Comparison of ENCODE assay signal across 9 mouse cellular contexts in genomic region chr14:121504781-121505484, GRCm38 (mm10). TPM values are rescaled to one million over a fixed set of nuclear protein-coding genes. Genes with fewer than 3 reads are reported as not detected.
DNase-seq lines count a peak whose midpoint lies in the region; ATAC-seq lines count a peak whose summit lies in the region.
"Had no signal": no experiment of that assay in that cellular context is flagged by ENCODE, and none has a peak within 500 bp of the region (broad histone marks: within the 10 kb centered on the region; RNA-seq: fewer than 3 reads in every experiment).

Gene Slc15a1 (minus strand): TSS chr14:121505252.

- intact Hi-C loops in left cerebral cortex, postnatal 10 days (cut with DNase I): no loop called here

- H3K4me3 ChIP-seq in hindbrain, embryonic 16.5 days (ENCODE audit: low read length): peak within 1 kb of the TSS; percentile 8; the same call in 1 of the 2 replicates
- peak within 1 kb of the TSS; percentile 41 for H3K4me3 ChIP-seq in lung, embryonic 16.5 days (ENCODE audit: low read length)
- H3K4me3 ChIP-seq in stomach, embryonic 15.5 days (replicated peaks): peak within 1 kb of the TSS; percentile 27

- no peak for ATAC-seq in hindbrain, embryonic 16.5 days
- ATAC-seq in lung, embryonic 16.5 days (ENCODE audit: low read depth): peak; percentile 75
- ATAC-seq in stomach, embryonic 15.5 days (ENCODE audit: insufficient read depth, low FRiP score, low read depth): no peak; the same call in 1 of the 2 replicates
- ATAC-seq: Patski had no signal

- peaks cover 22% of the 10 kb centered on the region for H3K27me3 ChIP-seq in hindbrain, embryonic 16.5 days (replicated peaks; ENCODE audit: control insufficient read depth, insufficient read depth, low read length)
- H3K27me3 ChIP-seq in lung, embryonic 16.5 days (ENCODE audit: control insufficient read depth, insufficient read depth, low read depth, low read length): peaks cover 32% of the 10 kb centered on the region
- peaks cover 19% of the 10 kb centered on the region for H3K27me3 ChIP-seq in stomach, embryonic 15.5 days (replicated peaks)

- H3K4me2 ChIP-seq in hindbrain, embryonic 16.5 days (ENCODE audit: low read length): peak within 1 kb of the TSS; percentile 23; the same call in 1 of the 2 replicates
- peak within 1 kb of the TSS; percentile 59 for H3K4me2 ChIP-seq in lung, embryonic 16.5 days (ENCODE audit: low read depth, low read length)
- H3K4me2 ChIP-seq in stomach, embryonic 15.5 days: peak within 1 kb of the TSS; percentile 52

- peak; percentile 15 for DNase-seq in ovary, postnatal 14 days (ENCODE audit: low spot score)
- DNase-seq in ovary, adult 18-20 months (ENCODE audit: low spot score): no peak
- no peak for DNase-seq in gastrocnemius, postnatal 10 days
- no peak for DNase-seq in layer of hippocampus, postnatal 14 days (ENCODE audit: low spot score in 2 of 2)
- no peak for DNase-seq in left cerebral cortex, postnatal 10 days (ENCODE audit: extremely low spot score in 1 of 2, low spot score in 2 of 2)

- H3K36me3 ChIP-seq in hindbrain, embryonic 16.5 days (ENCODE audit: control insufficient read depth, insufficient read depth, low read length): no peaks in the 10 kb centered on the region
- H3K36me3 ChIP-seq in lung, embryonic 16.5 days (ENCODE audit: control insufficient read depth, insufficient read depth, low read length): no peaks in the 10 kb centered on the region
- H3K36me3 ChIP-seq in stomach, embryonic 15.5 days: no peaks in the 10 kb centered on the region

- no peaks in the 10 kb centered on the region for H3K9me3 ChIP-seq in hindbrain, embryonic 16.5 days (ENCODE audit: control insufficient read depth, low read length)
- no peaks in the 10 kb centered on the region; the same call in 1 of the 2 replicates for H3K9me3 ChIP-seq in lung, embryonic 16.5 days (ENCODE audit: control insufficient read depth, low read length)
- no peaks in the 10 kb centered on the region for H3K9me3 ChIP-seq in stomach, embryonic 15.5 days

- H3K9ac ChIP-seq in hindbrain, embryonic 16.5 days (ENCODE audit: low read depth, low read length): no peak within 1 kb of the TSS
- H3K9ac ChIP-seq in lung, embryonic 16.5 days (ENCODE audit: low read length): peak within 1 kb of the TSS; percentile 47
- no peak within 1 kb of the TSS for H3K9ac ChIP-seq in stomach, embryonic 15.5 days

- no peak within 1 kb of the TSS for H3K27ac ChIP-seq in hindbrain, embryonic 16.5 days (ENCODE audit: low read depth, low read length)
- no peak within 1 kb of the TSS for H3K27ac ChIP-seq in lung, embryonic 16.5 days (ENCODE audit: low read length)
- no peak within 1 kb of the TSS for H3K27ac ChIP-seq in stomach, embryonic 15.5 days

- WGBS in hindbrain, embryonic 16.5 days: 11% methylated on average over 33 of the region's 33 CpGs
- WGBS in lung, embryonic 16.5 days: 6% methylated on average over 33 of the region's 33 CpGs
- WGBS in stomach, embryonic 15.5 days: 16% methylated on average over 33 of the region's 33 CpGs

- no peaks in the 10 kb centered on the region for H3K4me1 ChIP-seq in hindbrain, embryonic 16.5 days (ENCODE audit: control insufficient read depth, insufficient read depth, low read depth, low read length)
- peaks cover 4% of the 10 kb centered on the region for H3K4me1 ChIP-seq in lung, embryonic 16.5 days (replicated peaks; ENCODE audit: control insufficient read depth, insufficient read depth, low read length)
- H3K4me1 ChIP-seq in stomach, embryonic 15.5 days: no peaks in the 10 kb centered on the region

RNA-seq across cellular contexts. Expression of gene Slc15a1, which starts in this region (rescaled TPM):
- 0.09 TPM in 1 of 2 replicates, not detected in the other for polyA plus RNA-seq in hindbrain, embryonic 16.5 days (2015; fragmentation: Nextera tagmentation; extraction: Ambion mirVana)
- polyA plus RNA-seq in lung, embryonic 16.5 days (2015; fragmentation: Nextera tagmentation; extraction: Ambion mirVana): 1.2 and 2.1 TPM in 2 replicates
- polyA plus RNA-seq in stomach, embryonic 15.5 days (2015; fragmentation: Nextera tagmentation; extraction: Ambion mirVana): 0.99 and 1.6 TPM in 2 replicates
- total RNA-seq in gastrocnemius, postnatal 10 days (2021): not detected
- total RNA-seq in layer of hippocampus, postnatal 14 days (2021): under 1 TPM in 1 of 2 experiments, not detected in 1; 0.17 TPM
- under 1 TPM; 0.10 to 0.32 TPM for total RNA-seq in left cerebral cortex, postnatal 10 days (2021)
